Mouse (Mus musculus): Measurements from ENCODE around the gene Lsm11. TPM values are rescaled to one million over a fixed set of nuclear protein-coding genes. Genes with fewer than 3 reads are reported as not detected.

The Lsm11 gene
- total and polyA plus RNA-seq, 3 experiments, result 8.9 to 13.1 (median 11.0) TPM

DNA sequence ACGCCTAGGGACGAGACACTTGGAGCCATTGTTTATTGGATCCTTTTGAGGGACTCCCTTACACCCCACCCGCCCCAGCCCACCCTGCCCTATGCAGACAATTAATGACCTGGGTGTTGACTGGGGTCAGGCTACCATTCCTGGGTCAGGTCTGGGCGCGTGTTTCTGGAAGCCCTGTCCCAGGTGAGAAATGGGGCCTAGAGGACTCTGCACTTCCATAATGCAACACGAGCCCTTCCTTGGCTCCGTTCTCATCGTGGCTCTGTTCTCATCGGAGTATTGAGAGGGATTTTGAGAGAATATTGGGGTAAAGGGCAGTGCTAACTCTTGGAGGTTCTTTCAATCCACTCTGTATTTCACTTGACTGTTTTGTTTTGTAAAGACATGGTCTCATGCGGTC lies 28.5 kb downstream of the Lsm11 start:
- H3K27ac ChIP-seq (ENCODE audit: insufficient read depth, low read depth), result no peak overlapping the region
- H3K27me3 ChIP-seq (replicated peaks), result no peaks in the 10 kb centered on the region
- no peak overlapping the region for H3K9ac ChIP-seq (ENCODE audit: insufficient read depth, low read depth)
- in situ Hi-C loops (cut with MboI; ENCODE audit: low pct_ligation_motif_present, low pct_unique_long_range_greater_than_20kb, low sequenced_read_pairs) (no loop called here), dilution Hi-C loops (cut with MboI; ENCODE audit: extremely low pct_ligation_motif_present, extremely low pct_unique_long_range_greater_than_20kb, low sequenced_read_pairs) (no loop called here)
- no peak for DNase-seq (ENCODE audit: extremely low read depth)
- H3K36me3 ChIP-seq (replicated peaks in 1 of 2; ENCODE audit: control insufficient read depth in 1 of 2, insufficient read depth in 1 of 2, low read length in 1 of 2), result peaks cover 8 to 15% of the 10 kb centered on the region in 2 experiments
- no peak for TF ChIP-seq ZC3H11A (IDR thresholded peaks at IDR 0.05; ENCODE audit: low read depth, low read length)
- TF ChIP-seq RAD21 (IDR thresholded peaks at IDR 0.05; ENCODE audit: low read depth, low read length), result no peak
- TF ChIP-seq RCOR1 (conservative IDR thresholded peaks at IDR 0.05; ENCODE audit: low read depth, low read length), result no peak
- TF ChIP-seq UBTF (IDR thresholded peaks at IDR 0.05; ENCODE audit: low read depth, low read length), result no peak
- no peak for TF ChIP-seq CHD2 (IDR thresholded peaks at IDR 0.05; ENCODE audit: low read length)
- TF ChIP-seq SIN3A (IDR thresholded peaks at IDR 0.05; ENCODE audit: low read length), result no peak
- no peak for TF ChIP-seq ELF1 (IDR thresholded peaks at IDR 0.05; ENCODE audit: low read depth, low read length)
- TF ChIP-seq KAT2A (IDR thresholded peaks at IDR 0.05; ENCODE audit: insufficient replicate concordance, low read length), result no peak
- no peak for TF ChIP-seq MAFK (IDR thresholded peaks at IDR 0.05; ENCODE audit: insufficient replicate concordance, low read length)
- no peak for TF ChIP-seq CTCF (conservative IDR thresholded peaks at IDR 0.05 in 1 of 2, IDR thresholded peaks at IDR 0.05 in 1 of 2; ENCODE audit: low read depth in 2 of 2, low read length in 2 of 2)
- TF ChIP-seq USF2 (conservative IDR thresholded peaks at IDR 0.05; ENCODE audit: low read depth, low read length), result no peak
- no peak for TF ChIP-seq SMC3 (IDR thresholded peaks at IDR 0.05; ENCODE audit: low read depth, low read length)
- TF ChIP-seq MAZ (IDR thresholded peaks at IDR 0.05; ENCODE audit: low read depth, low read length), result no peak
- TF ChIP-seq JUN (IDR thresholded peaks at IDR 0.05; ENCODE audit: insufficient read depth, low read depth, low read length), result no peak
- no peak for TF ChIP-seq NRF1 (IDR thresholded peaks at IDR 0.05; ENCODE audit: low read depth, low read length)
- no peak for TF ChIP-seq ZMIZ1 (IDR thresholded peaks at IDR 0.05; ENCODE audit: low read depth, low read length)
- TF ChIP-seq JUND (conservative IDR thresholded peaks at IDR 0.05; ENCODE audit: low read depth, low read length), result no peak
- H3K4me3 ChIP-seq (replicated peaks in 1 of 3; ENCODE audit: low read depth in 2 of 3, low read length in 2 of 3, poor library complexity in 1 of 3), result no peak overlapping the region
- no peak overlapping the region for H3K4me2 ChIP-seq (ENCODE audit: insufficient read depth, low read depth, poor library complexity, severe bottlenecking)
- no peaks in the 10 kb centered on the region for H3K79me2 ChIP-seq (replicated peaks; ENCODE audit: control insufficient read depth, extremely low read depth, insufficient read depth, poor library complexity, severe bottlenecking)
- H3K9me3 ChIP-seq (replicated peaks; ENCODE audit: low read length), result no peaks in the 10 kb centered on the region
- peaks cover 3% of the 10 kb centered on the region in 2 experiments; a peak in 3 of 4 replicates for H3K4me1 ChIP-seq (ENCODE audit: control insufficient read depth in 1 of 2, insufficient read depth in 2 of 2)

DNA sequence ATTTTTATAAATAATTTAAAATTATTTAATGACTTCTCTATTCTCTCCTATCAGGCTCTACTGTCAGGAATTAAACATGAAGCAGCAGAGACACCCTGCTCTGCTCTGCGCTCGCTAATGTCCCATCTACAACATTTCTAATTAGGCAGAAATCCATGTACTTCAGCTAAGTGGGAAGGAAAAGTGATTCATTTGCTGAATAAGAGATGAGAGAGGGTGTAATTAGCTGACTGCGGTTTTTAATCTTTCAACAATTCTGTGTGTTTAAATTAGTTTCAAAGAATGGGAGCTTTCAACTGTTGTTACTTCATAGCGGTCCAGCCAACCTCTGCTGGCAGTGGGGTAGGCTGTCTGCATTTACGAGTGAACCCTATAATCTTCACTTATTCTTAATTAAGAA lies 34.0 kb downstream of the Lsm11 start:
- no peak for DNase-seq (ENCODE audit: extremely low read depth)
- TF ChIP-seq MAFK (IDR thresholded peaks at IDR 0.05; ENCODE audit: insufficient replicate concordance, low read length), result no peak
- TF ChIP-seq POLR2AphosphoS2 (IDR thresholded peaks at IDR 0.05; ENCODE audit: low read depth, low read length), result no peak
- no peak for TF ChIP-seq GABPA (IDR thresholded peaks at IDR 0.05; ENCODE audit: insufficient replicate concordance, low read depth, low read length)
- TF ChIP-seq E2F4 (IDR thresholded peaks at IDR 0.05; ENCODE audit: insufficient replicate concordance, low read depth, low read length), result no peak
- TF ChIP-seq SMC3 (IDR thresholded peaks at IDR 0.05; ENCODE audit: low read depth, low read length), result no peak
- no peak for TF ChIP-seq MAX (IDR thresholded peaks at IDR 0.05; ENCODE audit: low read length)
- no peak for TF ChIP-seq USF2 (conservative IDR thresholded peaks at IDR 0.05; ENCODE audit: low read depth, low read length)
- TF ChIP-seq PAX5 (IDR thresholded peaks at IDR 0.05; ENCODE audit: low read length), result no peak
- no peak for TF ChIP-seq TBP (conservative IDR thresholded peaks at IDR 0.05; ENCODE audit: low read depth, low read length)
- dilution Hi-C loops (cut with MboI; ENCODE audit: extremely low pct_ligation_motif_present, extremely low pct_unique_long_range_greater_than_20kb, low sequenced_read_pairs), result no loop called here
- Histone ChIP-seq H3K4me3 (replicated peaks in 1 of 3; ENCODE audit: low read depth in 2 of 3, low read length in 2 of 3, poor library complexity in 1 of 3) (no peak overlapping the region), H3K9ac (ENCODE audit: insufficient read depth, low read depth) (no peak overlapping the region), H3K79me2 (replicated peaks; ENCODE audit: control insufficient read depth, extremely low read depth, insufficient read depth, poor library complexity, severe bottlenecking) (no peaks in the 10 kb centered on the region), H3K4me2 (ENCODE audit: insufficient read depth, low read depth, poor library complexity, severe bottlenecking) (no peak overlapping the region), H3K27me3 (replicated peaks) (no peaks in the 10 kb centered on the region), H3K36me3 (replicated peaks in 1 of 2; ENCODE audit: control insufficient read depth in 1 of 2, insufficient read depth in 1 of 2, low read length in 1 of 2) (peaks cover 48 to 65% of the 10 kb centered on the region in 2 experiments), H3K27ac (ENCODE audit: insufficient read depth, low read depth) (no peak overlapping the region), H3K9me3 (replicated peaks; ENCODE audit: low read length) (no peaks in the 10 kb centered on the region), H3K4me1 (ENCODE audit: control insufficient read depth in 1 of 2, insufficient read depth in 2 of 2) (no peaks in the 10 kb centered on the region)
- in situ Hi-C loops (cut with MboI; ENCODE audit: low pct_ligation_motif_present, low pct_unique_long_range_greater_than_20kb, low sequenced_read_pairs), result no loop called here

All from CH12.LX (cell line).